Mouse (Mus musculus) layer of hippocampus, postnatal 10 days (tissue): Measurements from ENCODE around the gene Tpx2. TPM values are rescaled to one million over a fixed set of nuclear protein-coding genes. Genes with fewer than 3 reads are reported as not detected.
A peak's percentile ranks its signal among the peaks of the same experiment; 100 is the strongest.

Source experiments
- DNase-seq, 2 experiments: peaks; one replicate each; pipeline ENCODE4 v3.0.0; 2021; ENCODE audit warnings: low spot score in 2 of 2
- long read RNA-seq: library from polyadenylated mRNA; stranded (forward); transcript quantifications from one replicate; pipeline ENCODE4 v2.0.0, GENCODE M21; 2023
- total RNA-seq, 2 experiments: library from RNA; stranded (reverse); gene quantifications; 2 replicates each; pipeline ENCODE4 v1.2.3; 2021

Tpx2 gene
- 1 to 10 TPM; 5.9 to 6.6 TPM for total RNA-seq
- long read RNA-seq, partial matches to known transcripts: 0 of 4 reads
- long read RNA-seq, other reads (novel, unspliced or antisense): 4 of 4 reads

GRCm38 (mm10) chr2:152847815-152848302 is at the start of gene Tpx2:
Gene Tpx2 (plus strand): TSS chr2:152847964.
- DNase-seq: peak; percentile 98

- DNase-seq: no peak
Observed at GRCm38 (mm10) chr2:152799954-152800761, 47.6 kb upstream of the Tpx2 start.

- DNase-seq: no peak
Observed at GRCm38 (mm10) chr2:152800762-152801113, 47.0 kb upstream of the Tpx2 start.

GRCm38 (mm10) chr2:152802303-152802702 is 45.5 kb upstream of the Tpx2 start:
- no peak for DNase-seq

- DNase-seq: no peak
Observed at GRCm38 (mm10) chr2:152803081-152803480, 44.7 kb upstream of the Tpx2 start.

- no peak for DNase-seq
Observed at GRCm38 (mm10) chr2:152804408-152805110, 43.2 kb upstream of the Tpx2 start.

- no peak for DNase-seq
Observed at GRCm38 (mm10) chr2:152805111-152805490, 42.7 kb upstream of the Tpx2 start.

- no peak for DNase-seq
Observed at GRCm38 (mm10) chr2:152806037-152806436, 41.7 kb upstream of the Tpx2 start.

- DNase-seq: no peak
Observed at GRCm38 (mm10) chr2:152808178-152808577, 39.6 kb upstream of the Tpx2 start.

GRCm38 (mm10) chr2:152810158-152810941 is 37.4 kb upstream of the Tpx2 start:
- DNase-seq: no peak

- DNase-seq: no peak
Observed at GRCm38 (mm10) chr2:152811336-152812165, 36.2 kb upstream of the Tpx2 start.

GRCm38 (mm10) chr2:152813232-152813631 is 34.5 kb upstream of the Tpx2 start:
- DNase-seq: peak in 1 of 2 experiments; percentile 5

- no peak for DNase-seq
Observed at GRCm38 (mm10) chr2:152814213-152814874, 33.4 kb upstream of the Tpx2 start.

GRCm38 (mm10) chr2:152815879-152816656 is 31.7 kb upstream of the Tpx2 start:
- no peak for DNase-seq

GRCm38 (mm10) chr2:152816657-152817348 is 31.0 kb upstream of the Tpx2 start:
- no peak for DNase-seq

GRCm38 (mm10) chr2:152817596-152818291 is 30.0 kb upstream of the Tpx2 start:
- DNase-seq: peak; percentile 36 to 52

GRCm38 (mm10) chr2:152818679-152819078 is 29.1 kb upstream of the Tpx2 start:
- DNase-seq: no peak

GRCm38 (mm10) chr2:152819097-152819624 is 28.6 kb upstream of the Tpx2 start:
- DNase-seq: no peak
